Mouse (Mus musculus) gastrocnemius, postnatal 10 days (tissue): ENCODE measurements around the gene Col24a1. TPM values are rescaled to one million over a fixed set of nuclear protein-coding genes. Genes with fewer than 3 reads are reported as not detected.
"Not testable (repeated sequence)": the region's sequence is repeated elsewhere in the genome, so short reads cannot be mapped to it uniquely, and the experiment has no call there.

Source experiments
- DNase-seq: peaks from one replicate; pipeline ENCODE4 v3.0.0; 2021; ENCODE audit warnings: mixed read lengths
- total RNA-seq, 2 experiments: library from RNA; stranded (reverse); gene quantifications; 2 replicates each; pipeline ENCODE4 v1.2.3; 2021

Gene Col24a1
- total RNA-seq, 2 experiments from 2014 or later, result 6.7 to 9.1 TPM

GRCm38 (mm10) chr3:145353951-145354350, 61.7 kb downstream of the Col24a1 start:
- no peak for DNase-seq

DNA sequence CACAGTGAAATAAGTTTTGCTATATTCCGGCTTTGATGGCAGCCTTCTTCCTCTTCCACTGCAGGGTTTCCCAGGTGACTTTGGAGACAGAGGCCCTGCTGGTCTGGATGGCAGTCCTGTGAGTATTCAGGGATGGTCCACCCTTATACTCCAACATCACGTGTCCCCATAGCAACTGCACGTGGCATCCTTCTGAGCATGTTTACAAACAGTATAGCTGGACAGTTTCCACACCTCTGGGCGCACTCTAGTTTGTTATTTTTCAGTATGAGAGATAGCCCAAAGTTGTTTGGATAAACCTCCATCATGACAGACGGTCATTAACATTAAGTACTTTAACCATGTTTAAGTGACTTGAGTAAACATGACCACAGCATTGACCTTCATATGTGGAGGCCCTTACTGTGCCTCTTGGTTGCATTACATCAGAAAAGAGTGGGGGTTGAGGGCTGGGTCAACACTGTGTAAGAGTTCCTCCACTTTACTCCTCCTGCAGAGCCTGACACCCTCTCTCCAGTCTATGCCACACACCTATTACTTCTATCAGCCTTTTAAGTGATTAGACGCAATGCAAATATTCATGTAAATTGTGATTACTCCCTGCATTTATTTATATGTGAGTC, 64.7 kb downstream of the Col24a1 start:
- DNase-seq, result no peak

- DNase-seq, result no peak
Measured at GRCm38 (mm10) chr3:145365227-145365626, 73.0 kb downstream of the Col24a1 start.

DNA sequence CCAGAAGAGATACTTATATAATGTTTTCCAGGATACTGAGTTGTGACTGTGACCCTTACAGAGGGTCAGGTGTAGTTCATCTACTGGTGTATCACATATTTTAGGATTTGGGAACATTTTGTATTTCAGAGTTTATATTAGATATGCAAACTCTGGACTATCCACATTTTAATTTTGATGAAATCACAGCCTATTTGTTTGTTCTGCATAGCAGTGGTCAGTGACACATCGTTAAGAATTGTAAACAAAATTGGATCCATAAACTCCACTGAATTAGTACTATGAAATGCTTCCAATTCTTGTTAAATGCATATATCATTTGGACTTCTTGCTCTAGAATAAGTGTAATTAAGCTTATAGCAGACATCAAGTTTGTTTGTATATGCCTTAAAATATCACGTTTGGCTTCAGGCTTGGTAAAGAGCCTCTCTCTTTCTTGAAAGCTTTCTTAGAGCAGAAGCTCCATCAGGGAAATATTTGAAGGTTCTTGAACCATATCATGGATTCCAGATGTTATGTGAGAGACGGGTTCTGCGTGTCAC, 75.0 kb downstream of the Col24a1 start:
- no peak for DNase-seq

GRCm38 (mm10) chr3:145376298-145376697, 84.0 kb downstream of the Col24a1 start:
- no peak for DNase-seq

- no peak for DNase-seq
Measured at GRCm38 (mm10) chr3:145383095-145383494, 90.8 kb downstream of the Col24a1 start.

- DNase-seq, result no peak
Measured at GRCm38 (mm10) chr3:145386434-145386833, 94.2 kb downstream of the Col24a1 start.

DNA sequence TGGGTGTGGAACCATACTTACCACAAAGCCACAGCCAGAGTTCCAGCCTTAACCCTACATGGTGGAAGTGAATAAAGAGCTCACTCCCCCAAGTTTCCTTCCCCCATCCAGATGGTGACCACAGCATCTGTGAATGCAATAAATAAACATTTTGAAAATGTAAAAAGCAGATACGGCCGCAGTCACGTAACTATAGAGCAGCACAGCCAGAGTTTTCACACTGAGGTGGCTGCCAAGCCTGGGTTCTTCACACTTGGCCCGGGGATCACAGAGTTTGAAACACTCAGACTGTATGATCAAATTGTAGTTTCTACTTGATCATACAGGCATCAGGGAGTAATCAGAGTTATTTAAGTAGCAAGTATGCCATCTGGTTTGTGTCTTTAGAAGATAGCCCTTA, 98.4 kb downstream of the Col24a1 start:
- DNase-seq, result no peak

DNA sequence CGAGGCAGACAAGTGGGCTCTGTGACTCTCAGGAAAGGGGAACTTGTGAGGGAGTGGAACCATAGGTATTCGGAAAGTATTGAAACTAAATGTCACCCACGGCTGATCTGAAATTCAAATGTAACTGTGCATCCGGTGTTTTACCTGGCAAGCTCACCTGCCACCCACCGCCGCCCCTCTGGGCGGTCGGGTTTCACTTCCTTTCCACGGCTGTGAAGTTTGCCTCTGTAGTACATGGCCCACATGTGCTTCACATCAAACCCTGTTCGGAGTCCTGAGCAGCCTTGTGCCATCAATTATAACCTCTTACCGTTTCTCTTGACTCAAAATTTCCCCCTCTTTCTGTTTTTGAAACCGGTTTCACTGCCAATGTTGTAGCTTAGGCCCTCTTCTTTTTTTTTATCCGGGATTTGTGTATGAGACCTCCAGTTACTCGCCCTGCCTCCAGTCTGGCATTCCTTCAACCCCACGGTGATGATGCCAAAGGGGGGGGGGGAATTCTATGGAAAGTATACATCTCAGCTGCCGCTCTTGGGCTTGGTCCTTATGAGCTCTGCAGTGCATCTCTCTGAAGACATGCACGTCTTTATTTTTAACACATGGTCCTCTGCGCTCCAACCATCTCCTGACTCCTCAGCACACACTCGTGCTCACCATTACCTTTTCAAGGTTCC, 99.9 kb downstream of the Col24a1 start:
- no peak for DNase-seq

- DNase-seq, result no peak
Measured at GRCm38 (mm10) chr3:145399173-145399572, 106.9 kb downstream of the Col24a1 start.

DNA sequence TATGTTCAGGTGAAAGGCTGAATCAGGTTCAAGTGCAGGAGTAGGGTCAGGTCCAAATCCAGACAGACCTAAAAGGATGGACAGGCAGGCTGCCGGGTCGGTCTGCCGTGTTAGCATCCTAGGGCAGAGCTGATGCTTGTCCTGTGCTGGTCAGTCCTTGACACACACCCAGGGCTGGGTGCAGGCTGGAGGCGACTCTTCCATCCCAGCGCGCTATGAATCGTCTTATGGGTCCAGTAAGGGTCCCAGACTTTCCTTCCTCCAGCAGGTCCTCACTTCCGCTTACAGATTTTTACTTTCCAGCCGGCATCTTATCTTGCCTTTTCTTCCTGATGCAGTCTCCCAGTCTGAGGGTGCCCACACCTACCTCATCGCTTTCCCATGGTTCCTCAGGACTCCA, 110.0 kb downstream of the Col24a1 start:
- no peak for DNase-seq

- no peak for DNase-seq
Measured at GRCm38 (mm10) chr3:145402994-145403393, 110.7 kb downstream of the Col24a1 start.

DNA sequence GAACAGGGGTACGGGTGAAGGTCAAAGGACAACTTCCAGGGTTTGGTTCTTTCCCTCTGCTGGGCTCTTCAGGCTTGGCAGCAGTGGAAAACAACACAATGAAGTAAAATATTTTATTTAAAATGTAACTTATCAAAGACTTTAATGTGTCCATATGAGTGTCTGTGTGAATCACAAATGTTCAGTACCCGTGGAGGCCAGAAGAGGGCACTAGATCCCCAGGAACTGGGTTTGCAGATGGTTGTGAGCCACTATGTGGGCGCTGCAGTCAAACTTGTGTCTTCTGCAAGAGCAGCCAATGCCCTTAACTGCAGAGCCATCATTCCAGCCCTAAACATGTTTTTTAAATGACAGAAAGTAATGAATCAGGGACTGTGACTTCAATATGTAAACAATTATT, 115.8 kb downstream of the Col24a1 start:
- peak; percentile 13 for DNase-seq

- DNase-seq, result no peak
Measured at GRCm38 (mm10) chr3:145412137-145412536, 119.9 kb downstream of the Col24a1 start.

- no peak for DNase-seq
Measured at GRCm38 (mm10) chr3:145414362-145414761, 122.1 kb downstream of the Col24a1 start.

DNA sequence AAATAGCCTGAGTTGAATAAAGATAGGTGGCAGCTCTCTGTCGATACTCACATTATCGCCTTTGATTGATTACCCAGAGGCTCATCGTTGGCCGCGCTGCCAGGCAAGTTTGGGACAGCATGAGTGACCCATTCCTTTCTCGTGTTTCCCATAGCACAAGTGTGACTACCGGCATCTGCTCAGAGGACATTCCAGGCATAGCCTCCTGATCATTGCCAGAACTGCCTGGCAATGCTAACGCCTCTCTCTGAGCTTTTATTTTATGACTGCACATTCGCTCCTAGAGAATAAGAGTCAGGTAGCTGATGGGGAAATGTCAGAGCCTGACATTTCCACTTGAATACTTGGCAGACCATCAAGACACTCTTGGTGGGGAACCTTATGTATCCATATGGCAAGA, 125.5 kb downstream of the Col24a1 start:
- peak; percentile 24 for DNase-seq

DNA sequence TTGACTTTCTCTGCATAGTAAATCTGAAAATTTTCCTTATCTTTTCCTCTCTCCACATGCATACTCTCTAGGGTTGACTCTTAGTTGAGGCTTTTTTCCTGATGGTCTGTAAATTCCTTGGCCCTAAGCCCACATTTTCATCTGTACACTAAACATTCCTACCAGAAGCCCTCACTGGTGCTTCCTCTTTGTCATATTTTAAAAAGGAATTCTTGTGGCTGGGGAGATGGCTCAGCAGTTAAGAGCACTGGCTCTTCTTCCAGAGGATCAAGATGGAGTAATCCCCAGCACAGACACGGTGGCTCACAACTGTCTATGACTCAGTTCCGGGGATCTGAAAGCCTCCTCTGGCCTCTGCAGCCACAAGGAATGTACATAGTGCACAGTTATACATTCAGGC, 128.1 kb downstream of the Col24a1 start:
- DNase-seq, result no peak

DNA sequence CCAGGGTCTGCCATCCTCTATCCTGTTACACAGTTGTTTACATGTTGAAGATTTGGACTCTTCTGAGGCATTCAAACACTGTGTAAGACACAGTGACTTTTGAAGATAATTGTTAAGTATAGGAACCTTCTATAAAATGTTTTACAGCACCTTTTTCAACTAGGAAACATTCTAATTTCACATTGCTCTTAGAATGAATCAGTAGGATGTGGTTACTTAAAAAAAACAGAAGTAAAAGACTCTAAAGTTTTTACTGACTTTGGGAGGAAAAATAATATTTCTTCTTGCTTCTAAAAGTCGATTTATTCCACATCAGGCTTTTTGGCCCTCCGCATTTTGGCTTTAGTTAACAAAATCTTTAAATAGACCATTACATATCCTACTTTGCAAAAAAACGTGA, 129.8 kb downstream of the Col24a1 start:
- no peak for DNase-seq

DNA sequence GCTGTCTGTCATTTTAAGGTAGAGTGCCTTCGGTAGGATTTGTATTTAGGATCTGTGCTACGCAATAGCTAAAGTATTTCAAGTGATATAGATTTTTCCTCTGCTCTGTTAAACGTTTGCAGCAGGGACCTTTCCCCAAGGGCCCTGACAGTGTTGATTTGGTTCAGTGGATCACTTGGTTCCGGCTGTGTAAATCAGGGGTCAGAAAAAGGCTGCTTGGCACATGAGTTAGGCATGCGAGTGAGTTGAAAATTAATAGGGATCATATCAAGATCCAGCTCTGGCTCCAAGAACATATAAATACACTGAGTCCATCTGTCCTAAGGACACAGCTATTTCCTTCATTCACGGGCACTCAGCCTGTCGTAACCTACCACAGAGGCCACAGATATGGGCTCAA, 146.1 kb downstream of the Col24a1 start:
- no peak for DNase-seq

GRCm38 (mm10) chr3:145439086-145439485, 146.8 kb downstream of the Col24a1 start:
- DNase-seq, result no peak

- no peak for DNase-seq
Measured at GRCm38 (mm10) chr3:145440993-145441392, 148.7 kb downstream of the Col24a1 start.

GRCm38 (mm10) chr3:145442268-145442667, 150.0 kb downstream of the Col24a1 start:
- peak; percentile 14 for DNase-seq

GRCm38 (mm10) chr3:145443167-145443566, 150.9 kb downstream of the Col24a1 start:
- DNase-seq, result not testable (repeated sequence)

GRCm38 (mm10) chr3:145457039-145457438, 164.8 kb downstream of the Col24a1 start:
- no peak for DNase-seq
